Mouse (Mus musculus) stomach, postnatal 0 days (tissue): Measurements from ENCODE around the gene Klhl5. TPM values are rescaled to one million over a fixed set of nuclear protein-coding genes. Genes with fewer than 3 reads are reported as not detected.

ENCODE experiments used
- ATAC-seq: fragments of 200-750 bp; cut with Nextera tagmentation; 2 replicates; pipeline ENCODE4 v1.8.0; 2017; ENCODE audit not compliant: low FRiP score, low TSS enrichment
- DNase-seq: peaks from one replicate; pipeline ENCODE4 v3.0.0-alpha.2; 2016; ENCODE audit warnings: low spot score
- H3K27ac ChIP-seq: fragments of 300-500 bp; sonication (generic); replicated peaks from 2 replicates; pipeline ENCODE4 v1.5.1; 2014; ENCODE audit warnings: mild to moderate bottlenecking, control low read depth
- H3K27me3 ChIP-seq: fragments of 300-500 bp; sonication (generic); 2 replicates; pipeline ENCODE4 v1.6.1; 2014; ENCODE audit warnings: low read length; ENCODE audit not compliant: control insufficient read depth, insufficient read depth
- H3K36me3 ChIP-seq: fragments of 300-500 bp; sonication (generic); 2 replicates; pipeline ENCODE4 v1.6.1; 2014; ENCODE audit warnings: low read length, mixed read lengths; ENCODE audit not compliant: control insufficient read depth, insufficient read depth
- H3K4me1 ChIP-seq: fragments of 300-500 bp; sonication (generic); replicated peaks from 2 replicates; pipeline ENCODE4 v1.6.1; 2014; ENCODE audit warnings: antibody characterized with exemption; ENCODE audit not compliant: control insufficient read depth, insufficient read depth
- H3K4me2 ChIP-seq: fragments of 300-500 bp; sonication (generic); replicated peaks from 2 replicates; pipeline ENCODE4 v1.6.1; 2014; ENCODE audit warnings: low read depth, mild to moderate bottlenecking, control low read depth, moderate library complexity
- H3K4me3 ChIP-seq: fragments of 300-500 bp; sonication (generic); 2 replicates; pipeline ENCODE4 v1.5.1; 2014; ENCODE audit warnings: low read depth, low read length, control low read depth
- H3K9ac ChIP-seq: fragments of 300-500 bp; sonication (generic); 2 replicates; pipeline ENCODE4 v1.6.1; 2014; ENCODE audit warnings: mild to moderate bottlenecking, low read length, control low read depth, mixed read lengths
- H3K9me3 ChIP-seq: fragments of 300-500 bp; sonication (generic); 2 replicates; pipeline ENCODE4 v1.6.1; 2016; ENCODE audit warnings: low read length; ENCODE audit not compliant: control insufficient read depth
- CTCF ChIP-seq: IDR thresholded peaks from 2 replicates; pipeline ENCODE4 v1.5.1; 2016; ENCODE audit warnings: antibody characterized with exemption, low read depth, mild to moderate bottlenecking, moderate library complexity
- EP300 ChIP-seq: optimal IDR thresholded peaks from 2 replicates; pipeline ENCODE3; 2016; ENCODE audit warnings: antibody characterized with exemption
- WGBS: fragments of 180-500 bp; shearing (Covaris S2); extraction: QIAGEN DNeasy Blood & Tissue Kit; methylation state at CpG from one replicate; pipeline ENCODE4 v1.1.7; 2014; 5-methylcytosine and 5-hydroxymethylcytosine counted together
- polyA plus RNA-seq: library from polyadenylated mRNA; unstranded; fragments of >200 nt; fragmentation: Nextera tagmentation; extraction: Ambion mirVana; gene quantifications from 2 replicates; pipeline ENCODE4 v1.2.1, GENCODE M21; 2015

The Klhl5 gene
- polyA plus RNA-seq, 1 experiment from 2014 or later = 13.8 TPM

- ATAC-seq (no peak), DNase-seq (no peak)
- Histone ChIP-seq H3K4me3 (no peak overlapping the region), H3K27ac (no peak overlapping the region), H3K9ac (no peak overlapping the region), H3K27me3 (no peaks in the 10 kb centered on the region), H3K9me3 (0 out of 2 replicates have a peak, but pooled peaks cover 3% of the 10 kb centered on the region), H3K36me3 (no peaks in the 10 kb centered on the region), H3K4me1 (no peaks in the 10 kb centered on the region), H3K4me2 (no peak overlapping the region)
- TF ChIP-seq EP300 = no peak
- WGBS = 82% methylated on average over 9 of the region's 9 CpGs
Measured at GRCm38 (mm10) chr5:65194441-65194840, 87.1 kb downstream of the Klhl5 start.

- H3K9me3 ChIP-seq = no peaks in the 10 kb centered on the region
- ATAC-seq (peak; percentile 99), DNase-seq (peak; percentile 99)
Measured at GRCm38 (mm10) chr5:65199346-65200128, 92.2 kb downstream of the Klhl5 start, which contains the start of gene Wdr19. TSS of gene Wdr19 (plus strand) at chr5:65199696.

GRCm38 (mm10) chr5:65204726-65205125 lies 97.4 kb downstream of the Klhl5 start:
- H3K36me3 ChIP-seq = no peaks in the 10 kb centered on the region
- DNase-seq = no peak
- no peak for ATAC-seq
- no peaks in the 10 kb centered on the region for H3K9me3 ChIP-seq
- H3K4me1 ChIP-seq = no peaks in the 10 kb centered on the region
- no peaks in the 10 kb centered on the region for H3K27me3 ChIP-seq
- 87% methylated on average over 2 of the region's 2 CpGs for WGBS
- TF ChIP-seq EP300 = no peak
- no peak for TF ChIP-seq CTCF
- H3K4me3 ChIP-seq = no peak overlapping the region
- no peak overlapping the region for H3K9ac ChIP-seq
- H3K4me2 ChIP-seq = no peak overlapping the region
- H3K27ac ChIP-seq = no peak overlapping the region

More at GRCm38 (mm10) chr5:65199346-65200128, 92.2 kb downstream of the Klhl5 start, which contains the start of gene Wdr19:
- peak within 1 kb of the TSS; percentile 69 for H3K4me2 ChIP-seq
- H3K4me1 ChIP-seq = no peaks in the 10 kb centered on the region
- peak within 1 kb of the TSS; percentile 81 for H3K27ac ChIP-seq
- WGBS = under 1% methylated on average over 37 of the region's 37 CpGs
- H3K27me3 ChIP-seq = no peaks in the 10 kb centered on the region
- peak within 1 kb of the TSS; percentile 68 for H3K9ac ChIP-seq
- H3K36me3 ChIP-seq = no peaks in the 10 kb centered on the region
- no peak for TF ChIP-seq EP300
- no peak for TF ChIP-seq CTCF
- peak within 1 kb of the TSS; percentile 65 for H3K4me3 ChIP-seq

- H3K4me3 ChIP-seq = no peak overlapping the region
- H3K27me3 ChIP-seq = no peaks in the 10 kb centered on the region
- 29% methylated on average over 7 of the region's 7 CpGs for WGBS
- H3K4me1 ChIP-seq = no peaks in the 10 kb centered on the region
- H3K36me3 ChIP-seq = no peaks in the 10 kb centered on the region
- H3K9me3 ChIP-seq = no peaks in the 10 kb centered on the region
- no peak overlapping the region for H3K9ac ChIP-seq
- peak; percentile 22 for DNase-seq
- no peak for ATAC-seq
- no peak overlapping the region for H3K4me2 ChIP-seq
- TF ChIP-seq EP300 (no peak), CTCF (peak; percentile 90)
- no peak overlapping the region for H3K27ac ChIP-seq
Measured at GRCm38 (mm10) chr5:65213321-65213720, 106.0 kb downstream of the Klhl5 start.

Other genes starting within 250 kb of the Klhl5 start
- gene Tlr1, start 174.0 kb upstream of the Klhl5 start, polyA plus RNA-seq = 0.97 and 1.3 TPM in 2 replicates
- 0.34 and 0.57 TPM in 2 replicates for gene Tlr6, start 147.4 kb upstream of the Klhl5 start, polyA plus RNA-seq
- 28.1 and 31.0 TPM in 2 replicates for gene Fam114a1, start 137.5 kb upstream of the Klhl5 start, polyA plus RNA-seq
- 1.1 and 1.6 TPM in 2 replicates for gene Tmem156, start 15.4 kb upstream of the Klhl5 start, polyA plus RNA-seq
- 2.4 and 2.7 TPM in 2 replicates for gene Wdr19, start 92.2 kb downstream of the Klhl5 start, polyA plus RNA-seq
- 32.5 and 43.7 TPM in 2 replicates for gene Rfc1, start 228.1 kb downstream of the Klhl5 start, polyA plus RNA-seq
- gene Klb, start 240.8 kb downstream of the Klhl5 start, polyA plus RNA-seq = 0.24 and 0.25 TPM in 2 replicates